Mouse (Mus musculus): ENCODE data around the gene Dmrtc2. TPM values are rescaled to one million over a fixed set of nuclear protein-coding genes. Genes with fewer than 3 reads are reported as not detected.

Gene Dmrtc2
- polyA plus RNA-seq, 1 experiment = not detected

- peaks cover 19% of the 10 kb centered on the region for H3K79me2 ChIP-seq (ENCODE audit: control insufficient read depth, insufficient read depth)
- no peak overlapping the region for H3ac ChIP-seq (ENCODE audit: control insufficient read depth, insufficient read length, low read depth)
- TF ChIP-seq MAX (IDR thresholded peaks at IDR 0.05) (no peak), CEBPB (IDR thresholded peaks at IDR 0.05; ENCODE audit: low read depth) (no peak), USF1 (IDR thresholded peaks at IDR 0.05; ENCODE audit: low read depth) (no peak), MYOG (IDR thresholded peaks at IDR 0.05; ENCODE audit: control insufficient read depth, extremely low read depth, insufficient read length) (no peak), MYOD1 (IDR thresholded peaks at IDR 0.05; ENCODE audit: control insufficient read depth, insufficient read length, low read depth) (no peak), FOSL1 (IDR thresholded peaks at IDR 0.05; ENCODE audit: insufficient read depth, low read length, poor library complexity, severe bottlenecking) (no peak), CTCF (IDR thresholded peaks at IDR 0.05; ENCODE audit: control insufficient read depth, insufficient read depth, insufficient read length) (no peak)
- no peak overlapping the region for H3K4me3 ChIP-seq (ENCODE audit: insufficient read depth, poor library complexity, severe bottlenecking)
- no peaks in the 10 kb centered on the region for H3K27me3 ChIP-seq (ENCODE audit: control insufficient read depth, insufficient read depth, insufficient read length)
- peaks cover 11% of the 10 kb centered on the region for H3K79me3 ChIP-seq (ENCODE audit: low read depth)
- H3K36me3 ChIP-seq (ENCODE audit: control insufficient read depth, insufficient read depth) = peaks cover 7% of the 10 kb centered on the region
Observed at GRCm38 (mm10) chr7:24901114-24901513, 31.3 kb downstream of the Dmrtc2 start.

DNA sequence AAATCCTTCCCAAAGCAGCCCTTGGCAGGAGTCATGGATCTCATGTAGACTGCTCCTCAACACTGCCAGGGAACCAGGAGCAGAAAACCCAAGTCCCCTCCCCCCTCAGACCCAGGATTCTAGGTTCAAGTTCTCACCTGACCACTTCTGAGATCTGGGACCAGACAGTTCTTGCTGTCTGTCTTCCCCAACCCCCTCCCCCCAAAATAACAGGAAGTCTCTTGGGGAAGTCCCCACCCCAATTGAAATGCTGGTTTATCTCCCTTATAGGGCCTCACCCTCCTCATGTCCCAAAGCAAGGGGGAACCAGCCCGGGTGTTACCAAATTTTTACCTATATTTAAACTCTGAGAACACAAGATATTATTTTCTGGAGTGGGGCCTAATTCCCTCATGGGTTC is 32.0 kb downstream of the Dmrtc2 start:
- no peak overlapping the region for H3K4me3 ChIP-seq (ENCODE audit: insufficient read depth, poor library complexity, severe bottlenecking)

GRCm38 (mm10) chr7:24902264-24902629 is 32.4 kb downstream of the Dmrtc2 start:
- peaks cover 12% of the 10 kb centered on the region for H3K79me3 ChIP-seq (ENCODE audit: low read depth)
- TF ChIP-seq CTCF (IDR thresholded peaks at IDR 0.05; ENCODE audit: control insufficient read depth, insufficient read depth, insufficient read length) (no peak), MYOG (IDR thresholded peaks at IDR 0.05; ENCODE audit: control insufficient read depth, extremely low read depth, insufficient read length) (no peak), MYOD1 (IDR thresholded peaks at IDR 0.05; ENCODE audit: control insufficient read depth, insufficient read length, low read depth) (no peak), FOSL1 (IDR thresholded peaks at IDR 0.05; ENCODE audit: insufficient read depth, low read length, poor library complexity, severe bottlenecking) (no peak), USF1 (IDR thresholded peaks at IDR 0.05; ENCODE audit: low read depth) (no peak), MAX (IDR thresholded peaks at IDR 0.05) (no peak)
- H3K36me3 ChIP-seq (ENCODE audit: control insufficient read depth, insufficient read depth) = peaks cover 7% of the 10 kb centered on the region
- peak overlapping the region; percentile 10 for H3ac ChIP-seq (ENCODE audit: control insufficient read depth, insufficient read length, low read depth)
- H3K4me3 ChIP-seq (ENCODE audit: insufficient read depth, poor library complexity, severe bottlenecking) = peak overlapping the region; percentile 60
- no peaks in the 10 kb centered on the region for H3K27me3 ChIP-seq (ENCODE audit: control insufficient read depth, insufficient read depth, insufficient read length)
- peaks cover 30% of the 10 kb centered on the region for H3K79me2 ChIP-seq (ENCODE audit: control insufficient read depth, insufficient read depth)

More for the DNA sequence above, 32.0 kb downstream of the Dmrtc2 start:
- peaks cover 7% of the 10 kb centered on the region for H3K36me3 ChIP-seq (ENCODE audit: control insufficient read depth, insufficient read depth)
- H3K27me3 ChIP-seq (ENCODE audit: control insufficient read depth, insufficient read depth, insufficient read length) = no peaks in the 10 kb centered on the region
- TF ChIP-seq MAX (IDR thresholded peaks at IDR 0.05) (no peak), FOSL1 (IDR thresholded peaks at IDR 0.05; ENCODE audit: insufficient read depth, low read length, poor library complexity, severe bottlenecking) (no peak), MYOG (IDR thresholded peaks at IDR 0.05; ENCODE audit: control insufficient read depth, extremely low read depth, insufficient read length) (no peak), CEBPB (IDR thresholded peaks at IDR 0.05; ENCODE audit: low read depth) (no peak), CTCF (IDR thresholded peaks at IDR 0.05; ENCODE audit: control insufficient read depth, insufficient read depth, insufficient read length) (no peak), USF1 (IDR thresholded peaks at IDR 0.05; ENCODE audit: low read depth) (no peak), MYOD1 (IDR thresholded peaks at IDR 0.05; ENCODE audit: control insufficient read depth, insufficient read length, low read depth) (no peak)
- H3K79me3 ChIP-seq (ENCODE audit: low read depth) = peaks cover 12% of the 10 kb centered on the region
- H3K79me2 ChIP-seq (ENCODE audit: control insufficient read depth, insufficient read depth) = peaks cover 26% of the 10 kb centered on the region
- H3ac ChIP-seq (ENCODE audit: control insufficient read depth, insufficient read length, low read depth) = no peak overlapping the region

DNA sequence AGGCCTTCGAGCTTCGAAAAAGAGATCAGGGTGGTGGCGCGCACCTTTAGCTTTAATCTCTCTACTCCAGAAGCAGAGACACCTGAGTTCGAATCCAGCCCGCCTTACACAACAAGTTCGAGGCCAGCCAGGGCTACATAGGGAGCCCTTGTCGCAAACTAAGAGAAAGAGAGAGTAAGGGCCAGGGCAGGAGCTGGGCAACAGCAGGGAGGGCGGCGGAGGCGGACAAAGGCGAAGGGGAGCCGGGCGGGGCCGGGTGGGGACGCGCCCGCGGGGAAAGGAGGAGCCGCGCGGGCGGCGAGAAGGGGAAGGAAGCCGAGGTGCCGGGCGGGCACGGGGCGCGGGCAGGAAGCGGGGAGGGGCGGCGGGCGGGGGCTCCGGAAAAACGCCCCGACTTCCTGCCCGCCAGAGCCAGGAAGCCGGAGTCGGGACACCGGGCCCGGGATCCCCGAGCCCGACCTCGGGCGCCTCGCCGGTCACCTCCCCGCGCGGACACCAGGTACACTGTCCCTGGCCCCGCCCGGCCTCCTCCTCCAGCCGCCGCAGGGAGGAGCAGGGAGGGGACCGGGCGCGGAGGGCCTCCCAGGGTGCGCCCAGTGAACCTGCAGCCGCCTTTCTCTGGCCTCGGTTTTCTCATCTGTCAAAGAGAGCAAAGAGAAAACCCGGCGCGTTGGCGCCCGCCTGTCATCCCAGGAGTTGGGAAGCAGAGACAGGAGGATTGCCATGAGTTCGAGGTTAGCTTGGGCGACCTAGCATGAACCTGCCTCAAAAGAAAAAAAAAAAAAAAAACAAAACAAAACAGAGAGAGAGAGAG is 33.0 kb downstream of the Dmrtc2 start, which contains the start of gene Arhgef1:
Arhgef1 (plus strand) TSS at position 283 of the 814 bp plus-strand sequence.
- Histone ChIP-seq H3K79me3 (ENCODE audit: low read depth) (peaks cover 12% of the 10 kb centered on the region), H3K79me2 (ENCODE audit: control insufficient read depth, insufficient read depth) (peaks cover 30% of the 10 kb centered on the region), H3ac (ENCODE audit: control insufficient read depth, insufficient read length, low read depth) (peak within 1 kb of the TSS; percentile 80), H3K27me3 (ENCODE audit: control insufficient read depth, insufficient read depth, insufficient read length) (no peaks in the 10 kb centered on the region), H3K36me3 (ENCODE audit: control insufficient read depth, insufficient read depth) (peaks cover 7% of the 10 kb centered on the region), H3K4me3 (ENCODE audit: insufficient read depth, poor library complexity, severe bottlenecking) (peak within 1 kb of the TSS; percentile 60)
- TF ChIP-seq MAX (IDR thresholded peaks at IDR 0.05) (no peak), CTCF (IDR thresholded peaks at IDR 0.05; ENCODE audit: control insufficient read depth, insufficient read depth, insufficient read length) (no peak), USF1 (IDR thresholded peaks at IDR 0.05; ENCODE audit: low read depth) (no peak), MYOG (IDR thresholded peaks at IDR 0.05; ENCODE audit: control insufficient read depth, extremely low read depth, insufficient read length) (no peak), CEBPB (IDR thresholded peaks at IDR 0.05; ENCODE audit: low read depth) (no peak), MYOD1 (IDR thresholded peaks at IDR 0.05; ENCODE audit: control insufficient read depth, insufficient read length, low read depth) (no peak), FOSL1 (IDR thresholded peaks at IDR 0.05; ENCODE audit: insufficient read depth, low read length, poor library complexity, severe bottlenecking) (no peak)

GRCm38 (mm10) chr7:24903444-24903825 is 33.6 kb downstream of the Dmrtc2 start:
- peaks cover 30% of the 10 kb centered on the region for H3K79me2 ChIP-seq (ENCODE audit: control insufficient read depth, insufficient read depth)
- peaks cover 12% of the 10 kb centered on the region for H3K79me3 ChIP-seq (ENCODE audit: low read depth)
- peaks cover 7% of the 10 kb centered on the region for H3K36me3 ChIP-seq (ENCODE audit: control insufficient read depth, insufficient read depth)
- no peaks in the 10 kb centered on the region for H3K27me3 ChIP-seq (ENCODE audit: control insufficient read depth, insufficient read depth, insufficient read length)
- H3K4me3 ChIP-seq (ENCODE audit: insufficient read depth, poor library complexity, severe bottlenecking) = peak overlapping the region; percentile 60
- TF ChIP-seq MYOG (IDR thresholded peaks at IDR 0.05; ENCODE audit: control insufficient read depth, extremely low read depth, insufficient read length) (no peak), MAX (IDR thresholded peaks at IDR 0.05) (no peak), MYOD1 (IDR thresholded peaks at IDR 0.05; ENCODE audit: control insufficient read depth, insufficient read length, low read depth) (no peak), CTCF (IDR thresholded peaks at IDR 0.05; ENCODE audit: control insufficient read depth, insufficient read depth, insufficient read length) (no peak), FOSL1 (IDR thresholded peaks at IDR 0.05; ENCODE audit: insufficient read depth, low read length, poor library complexity, severe bottlenecking) (no peak)
- H3ac ChIP-seq (ENCODE audit: control insufficient read depth, insufficient read length, low read depth) = no peak overlapping the region

Measured in C2C12 (cell line).